Mouse (Mus musculus): ENCODE results near the gene Rab40c. TPM values are rescaled to one million over a fixed set of nuclear protein-coding genes. Genes with fewer than 3 reads are reported as not detected.

Gene Rab40c
- polyA plus RNA-seq, 1 experiment from 2014 or later: 30.9 TPM

DNA sequence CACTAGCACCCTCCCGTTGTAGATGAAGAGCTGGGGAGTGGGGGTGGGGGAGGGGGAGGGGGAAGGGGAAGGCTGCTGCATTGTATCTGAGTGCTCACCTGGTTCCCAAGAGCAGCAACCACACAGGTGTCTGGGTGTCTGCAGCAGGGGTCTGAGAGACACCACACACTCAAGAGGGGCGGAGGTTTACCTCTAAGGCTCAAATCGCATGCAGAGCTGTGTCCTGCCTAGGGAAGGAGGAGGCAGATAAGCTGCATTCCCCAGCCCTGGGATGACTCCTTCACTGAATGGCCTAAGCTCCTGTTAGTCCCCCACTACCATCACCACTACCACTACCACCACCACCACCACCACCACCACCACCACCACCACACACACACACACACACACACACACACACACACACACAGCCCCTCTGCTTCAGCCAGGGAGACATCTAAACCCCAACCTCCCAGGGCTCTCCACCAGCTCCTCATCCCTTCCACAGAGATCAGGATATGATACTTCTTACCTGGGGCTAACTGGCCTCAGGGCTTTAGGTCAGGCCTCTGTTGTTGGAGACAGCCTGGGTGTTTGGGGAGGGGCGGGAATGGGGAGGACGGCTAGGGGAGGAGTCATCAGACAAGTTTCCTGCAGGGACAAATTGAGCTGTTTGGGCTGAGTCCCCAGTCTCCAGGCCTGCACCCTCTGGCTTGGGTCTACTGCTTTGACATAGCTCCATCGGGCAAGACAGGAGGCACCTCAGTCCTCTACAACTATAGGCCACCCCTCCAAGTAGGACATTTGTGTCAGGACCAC is 25.0 kb upstream of the Rab40c start, which contains the start of the genes Pigq and Nhlrc4:
Gene Pigq, minus strand, starts transcription at position 571 of the 798 bp plus-strand sequence.
Gene Nhlrc4, minus strand, starts transcription at position 596 of the 798 bp plus-strand sequence.
- Histone ChIP-seq H3K4me2 (0 out of 2 replicates have a peak within 1 kb of the TSS, but pooled peaks have one; percentile 1), H3K9me3 (replicated peaks) (no peaks in the 10 kb centered on the region), H3K4me3 (replicated peaks) (no peak within 1 kb of the TSS), H3K9ac (no peak within 1 kb of the TSS; the same call in 1 of the 2 replicates), H3K27me3 (peaks cover under 1% of the 10 kb centered on the region; the same call in 1 of the 2 replicates), H3K4me1 (peaks cover 41% of the 10 kb centered on the region), H3K27ac (peak within 1 kb of the TSS; percentile 85), H3K36me3 (0 out of 2 replicates have a peak, but pooled peaks cover 1% of the 10 kb centered on the region)
- 58% methylated on average over 6 of the region's 6 CpGs for WGBS
- ATAC-seq (replicated peaks; ENCODE audit: low FRiP score): no peak

DNA sequence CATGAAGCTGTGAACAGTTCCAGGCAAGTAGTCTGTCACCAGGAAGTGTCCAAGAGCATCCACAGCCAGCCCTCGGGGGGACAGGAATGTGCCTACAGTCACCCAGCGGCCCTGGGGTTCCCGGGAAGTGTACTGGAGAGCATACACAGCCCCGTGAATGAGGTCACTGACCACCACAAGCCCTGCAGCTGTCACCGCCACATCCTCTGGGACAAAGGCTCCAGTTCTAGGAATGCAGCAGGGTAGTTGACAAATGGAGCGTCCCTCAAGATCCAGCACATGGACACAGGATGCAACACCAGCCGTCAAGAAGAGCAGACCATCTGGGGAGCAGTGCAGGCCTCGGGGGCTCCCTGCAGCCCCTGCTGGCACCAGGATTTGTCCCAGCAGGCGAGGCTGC is 24.2 kb upstream of the Rab40c start:
- H3K4me3 ChIP-seq (replicated peaks): no peak overlapping the region
- no peak overlapping the region for H3K9ac ChIP-seq
- H3K4me2 ChIP-seq: no peak overlapping the region
- peaks cover 6% of the 10 kb centered on the region; the same call in 1 of the 2 replicates for H3K36me3 ChIP-seq
- ATAC-seq (replicated peaks; ENCODE audit: low FRiP score): no peak
- no peaks in the 10 kb centered on the region for H3K27me3 ChIP-seq
- no peaks in the 10 kb centered on the region for H3K9me3 ChIP-seq (replicated peaks)
- WGBS: 80% methylated on average over 9 of the region's 9 CpGs
- peaks cover 41% of the 10 kb centered on the region for H3K4me1 ChIP-seq
- H3K27ac ChIP-seq: peak overlapping the region; percentile 18; the same call in 1 of the 2 replicates

DNA sequence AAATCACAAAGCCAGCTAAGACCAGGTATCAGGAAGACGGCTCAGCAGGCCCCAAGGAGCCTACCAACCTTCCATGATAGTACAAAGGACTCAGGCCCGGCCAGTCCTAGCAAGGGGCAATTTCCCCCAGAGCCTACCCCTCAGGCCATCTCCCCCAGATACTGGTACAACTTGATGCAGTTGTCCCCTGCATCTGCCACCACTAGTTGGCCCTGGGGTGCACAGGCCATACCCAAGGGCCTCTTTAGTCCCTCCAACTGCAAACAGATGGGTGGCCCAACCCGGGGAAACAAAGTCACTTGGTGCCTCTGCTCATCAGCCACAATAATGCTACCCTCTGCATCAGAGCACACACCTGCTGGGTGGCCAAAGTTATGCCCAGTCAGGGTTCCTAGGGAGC is 23.7 kb upstream of the Rab40c start:
- Histone ChIP-seq H3K4me3 (replicated peaks) (no peak overlapping the region), H3K27ac (peak overlapping the region; percentile 18; the same call in 1 of the 2 replicates), H3K9ac (no peak overlapping the region), H3K4me2 (no peak overlapping the region), H3K27me3 (no peaks in the 10 kb centered on the region), H3K9me3 (replicated peaks) (no peaks in the 10 kb centered on the region), H3K36me3 (peaks cover 10% of the 10 kb centered on the region; the same call in 1 of the 2 replicates), H3K4me1 (peaks cover 41% of the 10 kb centered on the region)
- WGBS: 80% methylated on average over 3 of the region's 3 CpGs
- no peak for ATAC-seq (replicated peaks; ENCODE audit: low FRiP score)

DNA sequence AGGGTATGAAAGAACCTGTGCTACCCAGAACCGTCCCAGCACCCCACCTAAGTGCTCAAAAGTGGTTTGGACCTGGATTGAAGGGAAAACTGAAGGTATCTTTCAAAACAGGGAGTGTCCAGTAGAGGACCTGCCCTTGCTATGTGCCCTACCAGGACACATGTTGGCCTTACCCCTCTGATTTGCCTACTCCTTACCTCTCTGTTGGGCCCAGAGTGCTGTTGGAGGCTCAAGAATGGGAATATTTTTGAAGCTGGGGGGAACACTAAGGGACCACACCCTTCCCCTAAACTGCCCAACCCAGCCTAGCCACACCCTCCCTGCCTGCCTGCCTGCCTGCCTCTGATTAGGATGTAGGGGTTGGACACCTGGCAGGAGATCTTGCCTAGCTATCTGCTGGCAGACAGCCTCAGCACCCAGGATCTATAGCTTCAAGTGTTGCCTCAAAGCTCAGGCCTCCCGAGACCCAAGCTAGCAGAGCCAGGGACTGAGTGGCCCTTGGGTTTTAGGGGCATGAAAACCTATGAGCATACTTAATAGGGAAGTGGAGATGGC is 23.1 kb upstream of the Rab40c start:
- Histone ChIP-seq H3K9me3 (replicated peaks) (no peaks in the 10 kb centered on the region), H3K9ac (no peak overlapping the region), H3K4me2 (no peak overlapping the region; the same call in 1 of the 2 replicates), H3K4me3 (replicated peaks) (peak overlapping the region; percentile 84; the same call in 1 of the 2 replicates), H3K27ac (peak overlapping the region; percentile 18; the same call in 1 of the 2 replicates), H3K4me1 (peaks cover 41% of the 10 kb centered on the region), H3K36me3 (peaks cover 11% of the 10 kb centered on the region), H3K27me3 (no peaks in the 10 kb centered on the region)
- 73% methylated on average over 2 of the region's 2 CpGs for WGBS
- peak; percentile 34; the same call in 1 of the 2 replicates for ATAC-seq (replicated peaks; ENCODE audit: low FRiP score)

DNA sequence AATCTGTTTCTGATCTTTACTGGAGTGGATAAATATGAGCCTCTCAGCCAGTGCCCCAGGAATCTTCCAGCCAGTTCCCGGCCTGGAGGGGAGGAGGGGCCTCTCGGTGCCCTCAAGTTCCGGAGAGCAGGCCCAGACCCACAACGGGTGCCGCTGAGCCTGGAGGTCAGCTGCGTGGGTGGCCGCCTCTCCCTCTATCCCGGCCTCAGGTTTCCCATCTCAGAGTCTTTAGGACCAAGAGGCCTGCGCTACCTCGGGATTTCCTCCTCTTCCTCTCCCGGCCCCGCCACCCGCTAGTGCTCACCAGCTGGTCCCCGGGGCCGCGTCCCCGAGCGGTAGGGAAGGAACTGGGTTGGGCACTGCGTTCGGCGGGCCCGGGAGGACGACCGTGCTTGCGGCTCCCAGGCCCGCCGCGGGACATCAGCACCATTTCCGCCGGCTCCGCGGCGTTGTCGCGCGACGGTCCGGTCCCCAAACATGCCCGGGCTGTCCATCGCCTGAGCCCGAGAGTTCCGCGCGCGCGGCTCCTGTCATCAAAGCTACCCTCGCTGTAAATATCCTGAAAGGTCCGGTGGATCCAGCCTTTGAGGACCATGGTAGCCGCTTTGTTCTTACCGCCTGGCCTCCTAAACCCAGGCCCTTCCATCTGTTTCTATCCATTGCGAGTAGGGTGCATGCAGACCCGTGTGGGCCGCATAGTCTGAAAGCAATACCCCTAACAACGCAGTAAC is 22.1 kb upstream of the Rab40c start:
- Histone ChIP-seq H3K27me3 (no peaks in the 10 kb centered on the region), H3K9ac (peak overlapping the region; percentile 75), H3K4me3 (replicated peaks) (peak overlapping the region; percentile 84), H3K36me3 (peaks cover 21% of the 10 kb centered on the region), H3K4me2 (peak overlapping the region; percentile 69), H3K4me1 (peaks cover 40% of the 10 kb centered on the region), H3K9me3 (replicated peaks) (no peaks in the 10 kb centered on the region), H3K27ac (peak overlapping the region; percentile 96)
- 2% methylated on average over 54 of the region's 54 CpGs for WGBS
- ATAC-seq (replicated peaks; ENCODE audit: low FRiP score): peak; percentile 38

DNA sequence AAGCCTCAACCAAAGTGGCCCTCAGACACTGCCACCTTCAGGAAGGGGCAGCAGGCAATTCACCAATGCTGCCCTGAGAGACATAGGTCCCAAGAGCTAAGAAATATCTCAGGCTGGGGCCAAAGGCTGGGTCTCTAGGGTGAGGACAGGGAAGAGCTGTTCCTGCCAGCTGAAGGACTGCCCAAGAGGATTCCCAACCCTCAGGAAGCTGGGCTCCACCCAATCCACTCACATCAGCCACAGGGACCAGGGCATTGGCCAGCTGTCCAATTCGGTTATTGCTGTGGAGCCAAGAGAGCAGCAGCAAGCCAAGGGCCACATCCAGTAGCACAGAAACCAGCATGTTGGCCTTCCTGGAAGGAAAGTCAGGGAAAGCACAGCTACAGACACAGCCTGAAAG is 15.0 kb upstream of the Rab40c start:
- WGBS: 90% methylated on average over 1 of the region's 1 CpGs
- Histone ChIP-seq H3K27me3 (no peaks in the 10 kb centered on the region), H3K36me3 (peaks cover 88% of the 10 kb centered on the region), H3K9me3 (replicated peaks) (no peaks in the 10 kb centered on the region), H3K9ac (no peak overlapping the region), H3K4me2 (no peak overlapping the region), H3K27ac (no peak overlapping the region), H3K4me3 (replicated peaks) (no peak overlapping the region), H3K4me1 (no peaks in the 10 kb centered on the region; the same call in 1 of the 2 replicates)
- no peak for ATAC-seq (replicated peaks; ENCODE audit: low FRiP score)

DNA sequence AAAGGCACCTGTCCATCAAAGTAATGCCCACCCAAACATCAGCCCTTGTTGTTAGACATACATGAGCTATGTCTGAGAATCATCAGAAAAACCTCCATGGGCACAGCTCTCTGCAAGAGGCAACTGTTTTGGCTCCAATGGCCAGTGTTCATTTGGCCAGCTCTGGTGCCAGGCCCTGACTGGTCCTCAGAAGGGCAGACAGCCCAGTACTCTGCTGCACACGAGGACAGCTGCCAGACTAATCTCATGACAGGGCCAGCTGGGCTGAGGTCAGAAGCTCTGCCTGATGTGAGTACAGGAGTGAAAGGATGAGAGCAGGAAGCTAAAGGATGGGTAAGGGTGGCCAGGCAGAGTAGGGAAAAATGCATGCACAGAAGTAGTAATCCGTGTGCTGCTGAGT is 5.8 kb upstream of the Rab40c start:
- no peak overlapping the region for H3K4me2 ChIP-seq
- 83% methylated on average over 2 of the region's 2 CpGs for WGBS

DNA sequence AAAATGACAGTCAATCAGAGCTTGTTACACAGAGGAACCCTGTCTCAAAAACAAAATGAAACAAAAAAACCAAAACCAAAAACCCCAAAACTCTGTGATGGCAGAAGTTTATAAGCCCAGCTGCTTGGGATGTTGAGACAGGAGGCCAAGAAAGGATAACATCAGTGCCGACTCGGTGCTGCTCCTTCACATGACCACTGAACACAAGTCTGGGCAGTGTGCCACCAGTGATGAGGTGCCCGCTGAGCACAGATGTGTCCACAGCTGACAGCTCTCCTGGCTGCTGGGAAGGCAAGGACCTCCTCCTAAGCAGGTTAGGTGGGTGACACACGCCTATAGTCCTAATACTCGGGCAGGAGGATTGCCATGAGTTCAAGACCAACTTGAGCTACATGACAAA is 2.6 kb upstream of the Rab40c start:
- no peak overlapping the region for H3K4me2 ChIP-seq
- no peak overlapping the region for H3K9ac ChIP-seq
- WGBS: 80% methylated on average over 5 of the region's 5 CpGs
- H3K4me1 ChIP-seq: peaks cover 23% of the 10 kb centered on the region
- no peak for ATAC-seq (replicated peaks; ENCODE audit: low FRiP score)
- H3K27me3 ChIP-seq: no peaks in the 10 kb centered on the region
- no peak overlapping the region for H3K4me3 ChIP-seq (replicated peaks)
- no peak overlapping the region for H3K27ac ChIP-seq
- no peaks in the 10 kb centered on the region for H3K9me3 ChIP-seq (replicated peaks)
- peaks cover 22% of the 10 kb centered on the region for H3K36me3 ChIP-seq

More for the DNA sequence above, 5.8 kb upstream of the Rab40c start:
- H3K4me1 ChIP-seq: peaks cover 8% of the 10 kb centered on the region
- H3K27me3 ChIP-seq: no peaks in the 10 kb centered on the region
- H3K36me3 ChIP-seq: peaks cover 51% of the 10 kb centered on the region
- H3K9ac ChIP-seq: no peak overlapping the region
- H3K4me3 ChIP-seq (replicated peaks): no peak overlapping the region
- no peak overlapping the region for H3K27ac ChIP-seq
- H3K9me3 ChIP-seq (replicated peaks): no peaks in the 10 kb centered on the region
- no peak for ATAC-seq (replicated peaks; ENCODE audit: low FRiP score)

DNA sequence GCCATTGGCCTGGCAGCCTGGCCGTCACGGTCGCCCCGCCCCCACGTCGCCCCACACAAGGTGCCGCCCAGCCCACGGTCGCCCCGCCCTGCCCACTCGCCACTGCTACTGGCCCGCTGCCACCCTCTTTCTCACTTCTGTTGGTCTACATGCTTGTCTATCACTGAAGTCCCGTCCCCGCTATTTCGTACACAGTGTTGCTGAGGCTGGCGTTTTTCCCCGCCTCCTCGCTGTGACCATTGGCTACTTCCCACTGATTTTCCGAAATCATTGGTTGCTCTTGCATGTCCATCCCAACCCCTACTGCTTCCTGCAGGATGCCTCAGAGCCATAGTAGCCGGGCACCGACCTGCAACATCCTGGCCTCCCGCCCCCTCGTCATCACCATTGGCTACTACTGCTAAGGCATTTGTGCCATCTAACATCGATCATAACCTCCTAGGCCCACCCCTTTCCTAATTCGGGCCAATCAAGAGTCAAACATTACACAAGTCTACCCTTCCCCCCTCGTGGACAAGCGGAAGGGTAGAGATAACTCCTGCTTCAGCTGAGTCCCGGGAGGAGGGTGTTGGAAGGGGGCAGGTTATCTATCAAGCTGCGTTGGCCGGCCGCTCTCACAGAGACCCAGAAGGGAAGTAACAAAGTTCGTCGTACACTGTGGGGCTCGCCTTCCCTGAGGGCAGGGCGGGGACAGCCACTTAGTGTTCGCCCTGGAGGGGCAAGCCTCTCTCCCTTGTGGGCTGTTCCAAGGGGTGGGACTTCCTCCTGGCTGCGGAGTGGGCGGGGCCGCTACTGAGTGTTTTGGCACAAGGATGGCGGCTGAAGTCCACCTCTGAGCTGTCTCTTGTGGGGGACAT is 487 bp upstream of the Rab40c start:
- Histone ChIP-seq H3K4me1 (peaks cover 26% of the 10 kb centered on the region), H3K27me3 (no peaks in the 10 kb centered on the region), H3K9me3 (replicated peaks) (no peaks in the 10 kb centered on the region), H3K27ac (peak overlapping the region; percentile 98), H3K4me3 (replicated peaks) (peak overlapping the region; percentile 99), H3K9ac (peak overlapping the region; percentile 71), H3K4me2 (peak overlapping the region; percentile 90), H3K36me3 (peaks cover under 1% of the 10 kb centered on the region)
- WGBS: under 1% methylated on average over 40 of the region's 40 CpGs
- ATAC-seq (replicated peaks; ENCODE audit: low FRiP score): peak; percentile 98

DNA sequence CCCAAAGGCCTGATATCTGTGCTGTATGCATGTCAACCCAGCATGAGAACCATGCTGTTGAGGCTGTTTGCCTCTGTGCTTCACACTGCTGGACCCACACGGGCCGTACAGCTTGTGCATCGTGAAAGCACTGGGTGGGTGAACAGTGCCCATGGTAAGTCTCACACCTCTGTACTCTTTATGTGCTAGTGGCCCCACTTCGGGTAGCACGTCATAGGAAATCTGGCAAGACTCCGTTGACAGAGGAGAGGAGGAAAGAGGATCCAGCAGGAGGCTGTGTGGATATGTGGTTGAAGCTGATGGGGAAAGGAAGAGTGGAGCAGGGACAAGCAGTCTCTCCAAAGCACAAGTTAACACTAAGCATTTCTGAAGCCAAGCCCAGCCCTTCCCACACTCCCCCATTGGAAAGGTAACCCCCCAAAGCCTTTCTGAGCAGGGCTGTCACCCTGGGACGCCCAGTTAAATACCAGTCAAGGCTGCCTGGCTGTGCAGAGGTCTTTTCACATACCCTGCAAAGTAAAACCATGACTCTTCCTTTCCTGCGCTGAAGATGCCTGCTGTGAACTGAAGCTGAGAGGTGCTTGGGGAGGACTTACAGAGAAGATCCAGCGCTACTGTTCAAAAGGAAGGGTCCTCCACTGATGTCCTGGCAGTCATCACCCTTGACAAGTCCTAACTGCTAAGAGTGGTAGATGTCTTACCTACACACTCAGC is 1.3 kb downstream of the Rab40c start:
- no peaks in the 10 kb centered on the region for H3K9me3 ChIP-seq (replicated peaks)
- 79% methylated on average over 9 of the region's 9 CpGs for WGBS

More for the DNA sequence above, 1.3 kb downstream of the Rab40c start:
- Histone ChIP-seq H3K27me3 (no peaks in the 10 kb centered on the region), H3K9ac (peak overlapping the region; percentile 93), H3K4me3 (replicated peaks) (peak overlapping the region; percentile 99), H3K4me2 (peak overlapping the region; percentile 86), H3K4me1 (peaks cover 41% of the 10 kb centered on the region), H3K27ac (no peak overlapping the region), H3K36me3 (no peaks in the 10 kb centered on the region)
- no peak for ATAC-seq (replicated peaks; ENCODE audit: low FRiP score)
